Mouse (Mus musculus): ENCODE measurements around the gene Sox8. TPM values are rescaled to one million over a fixed set of nuclear protein-coding genes. Genes with fewer than 3 reads are reported as not detected.

The Sox8 gene
- polyA plus RNA-seq, 1 experiment, result 0.70 TPM

GRCm38 (mm10) chr17:25530357-25531022 lies 40.0 kb downstream of the Sox8 start:
- TF ChIP-seq CTCF (conservative IDR thresholded peaks at IDR 0.05; ENCODE audit: insufficient read depth, insufficient read length, low read depth, low read length) (no peak), POLR2A (IDR thresholded peaks at IDR 0.05; ENCODE audit: low read depth, low read length) (no peak)
- H3K4me3 ChIP-seq (ENCODE audit: insufficient read depth, low read depth, low read length), result no peak overlapping the region
- 64% methylated on average over 8 of the region's 8 CpGs for WGBS
- no peaks in the 10 kb centered on the region for H3K27me3 ChIP-seq (replicated peaks; ENCODE audit: control insufficient read depth, insufficient read depth, low read length)
- DNase-seq, result no peak
- no peaks in the 10 kb centered on the region for H3K4me1 ChIP-seq (ENCODE audit: control insufficient read depth, insufficient read depth, low read length)
- no peaks in the 10 kb centered on the region for H3K36me3 ChIP-seq (ENCODE audit: control insufficient read depth, insufficient read depth, low read length)
- H3K27ac ChIP-seq (ENCODE audit: insufficient read depth, low read depth, low read length), result no peak overlapping the region

GRCm38 (mm10) chr17:25522080-25522479 lies 48.4 kb downstream of the Sox8 start:
- Histone ChIP-seq H3K4me3 (ENCODE audit: insufficient read depth, low read depth, low read length) (no peak overlapping the region), H3K4me1 (ENCODE audit: control insufficient read depth, insufficient read depth, low read length) (no peaks in the 10 kb centered on the region), H3K27ac (ENCODE audit: insufficient read depth, low read depth, low read length) (no peak overlapping the region), H3K36me3 (ENCODE audit: control insufficient read depth, insufficient read depth, low read length) (no peaks in the 10 kb centered on the region), H3K27me3 (replicated peaks; ENCODE audit: control insufficient read depth, insufficient read depth, low read length) (no peaks in the 10 kb centered on the region)
- 60% methylated on average over 12 of the region's 12 CpGs for WGBS
- DNase-seq, result no peak
- TF ChIP-seq CTCF (conservative IDR thresholded peaks at IDR 0.05; ENCODE audit: insufficient read depth, insufficient read length, low read depth, low read length) (no peak), POLR2A (IDR thresholded peaks at IDR 0.05; ENCODE audit: low read depth, low read length) (no peak)

- 36% methylated on average over 9 of the region's 9 CpGs for WGBS
- no peak for TF ChIP-seq CTCF (conservative IDR thresholded peaks at IDR 0.05; ENCODE audit: insufficient read depth, insufficient read length, low read depth, low read length)
- TF ChIP-seq POLR2A (IDR thresholded peaks at IDR 0.05; ENCODE audit: low read depth, low read length), result no peak
Observed at GRCm38 (mm10) chr17:25520492-25520891, 50.0 kb downstream of the Sox8 start.

GRCm38 (mm10) chr17:25519511-25519910 lies 51.0 kb downstream of the Sox8 start:
- TF ChIP-seq CTCF (conservative IDR thresholded peaks at IDR 0.05; ENCODE audit: insufficient read depth, insufficient read length, low read depth, low read length), result no peak
- TF ChIP-seq POLR2A (IDR thresholded peaks at IDR 0.05; ENCODE audit: low read depth, low read length), result no peak
- Histone ChIP-seq H3K27me3 (replicated peaks; ENCODE audit: control insufficient read depth, insufficient read depth, low read length) (no peaks in the 10 kb centered on the region), H3K4me1 (ENCODE audit: control insufficient read depth, insufficient read depth, low read length) (no peaks in the 10 kb centered on the region), H3K27ac (ENCODE audit: insufficient read depth, low read depth, low read length) (no peak overlapping the region), H3K4me3 (ENCODE audit: insufficient read depth, low read depth, low read length) (no peak overlapping the region), H3K36me3 (ENCODE audit: control insufficient read depth, insufficient read depth, low read length) (no peaks in the 10 kb centered on the region)
- WGBS, result 87% methylated on average over 5 of the region's 5 CpGs
- no peak for DNase-seq

More at GRCm38 (mm10) chr17:25520492-25520891, 50.0 kb downstream of the Sox8 start:
- Histone ChIP-seq H3K4me3 (ENCODE audit: insufficient read depth, low read depth, low read length) (no peak overlapping the region), H3K27ac (ENCODE audit: insufficient read depth, low read depth, low read length) (no peak overlapping the region), H3K36me3 (ENCODE audit: control insufficient read depth, insufficient read depth, low read length) (no peaks in the 10 kb centered on the region), H3K4me1 (ENCODE audit: control insufficient read depth, insufficient read depth, low read length) (no peaks in the 10 kb centered on the region), H3K27me3 (replicated peaks; ENCODE audit: control insufficient read depth, insufficient read depth, low read length) (no peaks in the 10 kb centered on the region)
- no peak for DNase-seq

- H3K4me3 ChIP-seq (ENCODE audit: insufficient read depth, low read depth, low read length), result no peak overlapping the region
- TF ChIP-seq POLR2A (IDR thresholded peaks at IDR 0.05; ENCODE audit: low read depth, low read length), result no peak
- no peak for TF ChIP-seq CTCF (conservative IDR thresholded peaks at IDR 0.05; ENCODE audit: insufficient read depth, insufficient read length, low read depth, low read length)
- WGBS, result 64% methylated on average over 17 of the region's 17 CpGs
- H3K27me3 ChIP-seq (replicated peaks; ENCODE audit: control insufficient read depth, insufficient read depth, low read length), result no peaks in the 10 kb centered on the region
- H3K27ac ChIP-seq (ENCODE audit: insufficient read depth, low read depth, low read length), result no peak overlapping the region
- DNase-seq, result no peak
- no peaks in the 10 kb centered on the region for H3K36me3 ChIP-seq (ENCODE audit: control insufficient read depth, insufficient read depth, low read length)
- no peaks in the 10 kb centered on the region for H3K4me1 ChIP-seq (ENCODE audit: control insufficient read depth, insufficient read depth, low read length)
Observed at GRCm38 (mm10) chr17:25518144-25518543, 52.3 kb downstream of the Sox8 start.

- Histone ChIP-seq H3K4me3 (ENCODE audit: insufficient read depth, low read depth, low read length) (no peak overlapping the region), H3K36me3 (ENCODE audit: control insufficient read depth, insufficient read depth, low read length) (no peaks in the 10 kb centered on the region), H3K27ac (ENCODE audit: insufficient read depth, low read depth, low read length) (no peak overlapping the region), H3K27me3 (replicated peaks; ENCODE audit: control insufficient read depth, insufficient read depth, low read length) (no peaks in the 10 kb centered on the region), H3K4me1 (ENCODE audit: control insufficient read depth, insufficient read depth, low read length) (no peaks in the 10 kb centered on the region)
- 18% methylated on average over 5 of the region's 5 CpGs for WGBS
- TF ChIP-seq CTCF (conservative IDR thresholded peaks at IDR 0.05; ENCODE audit: insufficient read depth, insufficient read length, low read depth, low read length) (no peak), POLR2A (IDR thresholded peaks at IDR 0.05; ENCODE audit: low read depth, low read length) (no peak)
- DNase-seq, result no peak
Observed at GRCm38 (mm10) chr17:25516315-25516714, 54.2 kb downstream of the Sox8 start.

Other genes starting within 250 kb of the Sox8 start
- not detected in 2 replicates for gene Tpsab1, start 225.1 kb downstream of the Sox8 start, polyA plus RNA-seq (2012; rRNA removed)
- gene Tpsb2, start 204.4 kb downstream of the Sox8 start, polyA plus RNA-seq (2012; rRNA removed), result 1.8 and 2.4 TPM in 2 replicates
- 0.12 TPM in 1 of 2 replicates, not detected in the other for gene Tpsg1, start 201.4 kb downstream of the Sox8 start, polyA plus RNA-seq (2012; rRNA removed)
- gene Cacna1h, start 136.9 kb downstream of the Sox8 start, polyA plus RNA-seq (2012; rRNA removed), result 0.44 and 1.3 TPM in 2 replicates
- gene Tekt4, start 116.1 kb downstream of the Sox8 start, polyA plus RNA-seq (2012; rRNA removed), result 0.07 and 0.08 TPM in 2 replicates
- not detected in 2 replicates for gene Sstr5, start 73.4 kb downstream of the Sox8 start, polyA plus RNA-seq (2012; rRNA removed)
- gene Lmf1, start 8.4 kb upstream of the Sox8 start, polyA plus RNA-seq (2012; rRNA removed), result 31.6 and 35.4 TPM in 2 replicates
- not detected in 2 replicates for gene Gng13, start 146.5 kb upstream of the Sox8 start, polyA plus RNA-seq (2012; rRNA removed)
- gene Chtf18, start 156.7 kb upstream of the Sox8 start, polyA plus RNA-seq (2012; rRNA removed), result 0.75 and 1.5 TPM in 2 replicates
- 20.7 and 26.4 TPM in 2 replicates for gene Rpusd1, start 157.0 kb upstream of the Sox8 start, polyA plus RNA-seq (2012; rRNA removed)
- 0.10 TPM in 1 of 2 replicates, not detected in the other for gene Mslnl, start 165.4 kb upstream of the Sox8 start, polyA plus RNA-seq (2012; rRNA removed)
- 3.3 and 3.9 TPM in 2 replicates for gene Msln, start 183.7 kb upstream of the Sox8 start, polyA plus RNA-seq (2012; rRNA removed)
- gene Narfl, start 203.1 kb upstream of the Sox8 start, polyA plus RNA-seq (2012; rRNA removed), result 47.5 and 50.5 TPM in 2 replicates
- 58.9 and 62.8 TPM in 2 replicates for gene Haghl, start 215.0 kb upstream of the Sox8 start, polyA plus RNA-seq (2012; rRNA removed)
- gene Ccdc78, start 215.9 kb upstream of the Sox8 start, polyA plus RNA-seq (2012; rRNA removed), result 0.06 and 0.12 TPM in 2 replicates
- 152 and 158 TPM in 2 replicates for gene Fam173a, start 222.2 kb upstream of the Sox8 start, polyA plus RNA-seq (2012; rRNA removed)
- gene AC134908.4, start 225.0 kb upstream of the Sox8 start, polyA plus RNA-seq (2012; rRNA removed), result 0.64 TPM in 1 of 2 replicates, not detected in the other
- 50.1 and 61.3 TPM in 2 replicates for gene Metrn, start 226.4 kb upstream of the Sox8 start, polyA plus RNA-seq (2012; rRNA removed)
- 3.6 TPM in 2 replicates for gene Fbxl16, start 238.4 kb upstream of the Sox8 start, polyA plus RNA-seq (2012; rRNA removed)